Mouse (Mus musculus): ENCODE data around the gene Cdc6. TPM values are rescaled to one million over a fixed set of nuclear protein-coding genes. Genes with fewer than 3 reads are reported as not detected.

Cdc6 gene
- polyA plus RNA-seq, 1 experiment from 2014 or later, result 47.0 TPM

DNA sequence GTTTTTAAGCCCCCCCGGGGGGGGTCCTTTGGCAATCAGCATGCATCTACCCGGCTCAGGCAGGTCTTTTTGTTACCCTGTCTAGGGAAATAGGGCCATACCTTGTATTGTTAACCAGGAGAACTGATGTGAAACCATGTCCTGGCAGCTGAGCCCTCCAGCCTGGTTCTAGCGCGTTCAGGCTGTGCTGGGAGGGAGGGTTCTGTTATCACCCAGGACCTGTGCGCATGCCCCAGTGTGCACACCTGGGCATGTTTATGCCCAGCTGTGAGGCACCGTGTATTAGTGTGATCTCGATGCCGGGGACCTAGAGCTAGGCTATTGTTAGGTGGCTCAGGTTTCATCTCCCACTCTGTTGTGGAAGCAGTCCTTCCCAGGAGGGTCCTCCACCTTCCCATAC is 54.2 kb downstream of the Cdc6 start:
- TF ChIP-seq CTCF (IDR thresholded peaks at IDR 0.05; ENCODE audit: low read depth), result no peak
- DNase-seq, result no peak
- no peak for ATAC-seq (ENCODE audit: insufficient read depth)
- H3K9me3 ChIP-seq (ENCODE audit: low read depth, low read length), result no peaks in the 10 kb centered on the region
- no peaks in the 10 kb centered on the region for H3K27me3 ChIP-seq (ENCODE audit: insufficient read depth, low read length)
- 6% methylated on average over 8 of the region's 8 CpGs for WGBS
- peaks cover 43% of the 10 kb centered on the region for H3K4me1 ChIP-seq (ENCODE audit: insufficient read depth)
- peaks cover 20% of the 10 kb centered on the region for H3K36me3 ChIP-seq (ENCODE audit: insufficient read depth)
- peak overlapping the region; percentile 100 for H3K4me2 ChIP-seq
- peak overlapping the region; percentile 71 for H3K4me3 ChIP-seq (ENCODE audit: low read depth, low read length)
- H3K27ac ChIP-seq (ENCODE audit: low read depth), result no peak overlapping the region
- peak overlapping the region; percentile 72 for H3K9ac ChIP-seq

DNA sequence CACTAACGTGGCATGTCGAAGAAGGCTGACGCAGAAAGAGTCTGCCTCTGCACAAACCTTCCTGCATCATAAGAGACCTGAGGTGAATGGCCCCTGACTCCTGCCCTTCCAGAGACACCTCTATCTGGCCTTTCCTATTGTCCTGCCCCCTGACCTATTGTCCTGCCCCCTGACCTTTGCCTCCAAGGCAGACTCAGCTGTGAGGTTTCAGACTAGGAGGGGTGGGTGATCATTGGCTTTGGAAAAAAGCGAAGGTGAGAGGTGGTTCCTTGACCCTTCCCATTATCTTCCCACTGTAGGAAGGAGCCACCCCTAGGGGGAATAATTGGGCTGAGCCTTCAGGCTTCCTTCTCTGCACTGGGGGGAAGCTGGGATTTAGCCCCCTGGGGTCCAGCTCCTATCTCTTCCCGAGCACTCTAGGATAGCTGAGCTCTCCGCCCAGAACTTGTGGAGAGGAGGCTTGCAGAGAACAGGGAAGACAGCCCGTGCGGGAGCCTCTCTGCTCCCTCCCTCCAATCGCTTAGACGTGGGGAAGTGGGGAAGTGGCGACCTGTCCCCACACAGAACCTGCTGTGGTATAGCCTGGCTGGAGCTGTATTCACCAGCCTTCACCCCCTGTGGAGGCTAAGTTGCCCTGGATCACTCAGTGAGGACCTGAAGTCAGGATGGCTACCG is 55.0 kb downstream of the Cdc6 start:
- Histone ChIP-seq H3K27ac (ENCODE audit: low read depth) (peak overlapping the region; percentile 87), H3K4me3 (ENCODE audit: low read depth, low read length) (peak overlapping the region; percentile 71), H3K27me3 (ENCODE audit: insufficient read depth, low read length) (no peaks in the 10 kb centered on the region), H3K36me3 (ENCODE audit: insufficient read depth) (peaks cover 24% of the 10 kb centered on the region), H3K9me3 (ENCODE audit: low read depth, low read length) (no peaks in the 10 kb centered on the region), H3K4me2 (peak overlapping the region; percentile 100), H3K4me1 (ENCODE audit: insufficient read depth) (peaks cover 48% of the 10 kb centered on the region), H3K9ac (peak overlapping the region; percentile 40; the same call in 1 of the 2 replicates)
- ATAC-seq (ENCODE audit: insufficient read depth) (no peak), DNase-seq (no peak)
- WGBS, result 10% methylated on average over 12 of the region's 12 CpGs
- TF ChIP-seq CTCF (IDR thresholded peaks at IDR 0.05; ENCODE audit: low read depth), result no peak

GRCm38 (mm10) chr11:98963191-98964021 is 55.8 kb downstream of the Cdc6 start:
- Histone ChIP-seq H3K4me1 (ENCODE audit: insufficient read depth) (peaks cover 56% of the 10 kb centered on the region), H3K27me3 (ENCODE audit: insufficient read depth, low read length) (no peaks in the 10 kb centered on the region), H3K9ac (peak overlapping the region; percentile 40), H3K4me3 (ENCODE audit: low read depth, low read length) (peak overlapping the region; percentile 71), H3K9me3 (ENCODE audit: low read depth, low read length) (no peaks in the 10 kb centered on the region), H3K36me3 (ENCODE audit: insufficient read depth) (peaks cover 27% of the 10 kb centered on the region), H3K27ac (ENCODE audit: low read depth) (peak overlapping the region; percentile 87), H3K4me2 (peak overlapping the region; percentile 100)
- DNase-seq, result peak; percentile 98
- ATAC-seq (ENCODE audit: insufficient read depth), result peak; percentile 85
- under 1% methylated on average over 32 of the region's 32 CpGs for WGBS
- peak; percentile 42 for TF ChIP-seq CTCF (IDR thresholded peaks at IDR 0.05; ENCODE audit: low read depth)

GRCm38 (mm10) chr11:98964201-98964615 is 56.6 kb downstream of the Cdc6 start:
- no peaks in the 10 kb centered on the region for H3K27me3 ChIP-seq (ENCODE audit: insufficient read depth, low read length)
- H3K9me3 ChIP-seq (ENCODE audit: low read depth, low read length), result no peaks in the 10 kb centered on the region
- H3K36me3 ChIP-seq (ENCODE audit: insufficient read depth), result peaks cover 32% of the 10 kb centered on the region
- no peak for TF ChIP-seq CTCF (IDR thresholded peaks at IDR 0.05; ENCODE audit: low read depth)
- ATAC-seq (ENCODE audit: insufficient read depth) (peak; percentile 0; the same call in 1 of the 2 replicates), DNase-seq (no peak)
- H3K9ac ChIP-seq, result peak overlapping the region; percentile 27
- 4% methylated on average over 6 of the region's 6 CpGs for WGBS
- peak overlapping the region; percentile 100 for H3K4me2 ChIP-seq
- H3K4me3 ChIP-seq (ENCODE audit: low read depth, low read length), result peak overlapping the region; percentile 71
- H3K27ac ChIP-seq (ENCODE audit: low read depth), result peak overlapping the region; percentile 87
- peaks cover 60% of the 10 kb centered on the region for H3K4me1 ChIP-seq (ENCODE audit: insufficient read depth)

DNA sequence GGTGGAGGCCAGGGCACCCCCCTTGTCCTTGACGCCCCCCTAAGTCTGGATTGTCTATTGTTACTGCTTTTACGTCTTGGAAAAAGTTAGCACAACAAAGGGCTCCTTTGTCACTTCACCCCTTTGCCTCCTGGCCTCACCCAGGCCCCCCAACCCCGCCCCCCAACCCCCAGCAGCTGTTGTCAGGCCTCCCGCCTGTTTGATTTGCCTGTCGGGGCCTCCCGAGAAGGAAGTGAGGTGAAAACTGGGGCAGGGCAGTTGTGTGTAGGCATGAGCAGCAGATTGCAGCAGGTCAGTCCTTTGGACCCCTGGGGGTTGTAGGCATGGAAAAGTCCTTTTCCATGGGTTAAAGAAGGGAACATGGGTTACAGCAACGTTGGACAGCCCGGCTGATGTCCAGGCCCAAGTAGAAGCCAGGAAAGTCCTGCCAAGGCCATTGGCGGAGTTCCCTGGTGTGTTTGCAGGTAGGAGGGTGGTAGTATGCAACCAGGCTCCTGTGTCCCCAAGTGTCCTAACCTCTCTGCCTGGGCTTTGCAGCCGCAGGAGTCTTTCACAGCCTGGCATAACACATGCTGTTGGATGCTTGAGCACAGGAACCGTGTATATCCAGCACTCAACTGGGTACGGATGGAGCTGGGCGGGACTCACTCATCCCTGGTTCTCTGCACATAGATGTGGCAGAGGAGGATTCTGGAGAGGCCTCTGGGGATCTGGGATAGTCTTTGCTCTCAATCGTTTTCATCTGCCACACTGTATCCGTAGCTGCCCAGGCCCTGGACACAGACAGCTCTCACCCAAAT is 57.2 kb downstream of the Cdc6 start:
- TF ChIP-seq CTCF (IDR thresholded peaks at IDR 0.05; ENCODE audit: low read depth), result no peak
- ATAC-seq (ENCODE audit: insufficient read depth) (no peak), DNase-seq (no peak)
- Histone ChIP-seq H3K4me1 (ENCODE audit: insufficient read depth) (peaks cover 62% of the 10 kb centered on the region), H3K4me2 (peak overlapping the region; percentile 100), H3K27ac (ENCODE audit: low read depth) (peak overlapping the region; percentile 87), H3K27me3 (ENCODE audit: insufficient read depth, low read length) (no peaks in the 10 kb centered on the region), H3K9ac (peak overlapping the region; percentile 29), H3K36me3 (ENCODE audit: insufficient read depth) (peaks cover 38% of the 10 kb centered on the region), H3K4me3 (ENCODE audit: low read depth, low read length) (peak overlapping the region; percentile 71), H3K9me3 (ENCODE audit: low read depth, low read length) (no peaks in the 10 kb centered on the region)
- 18% methylated on average over 15 of the region's 15 CpGs for WGBS

DNA sequence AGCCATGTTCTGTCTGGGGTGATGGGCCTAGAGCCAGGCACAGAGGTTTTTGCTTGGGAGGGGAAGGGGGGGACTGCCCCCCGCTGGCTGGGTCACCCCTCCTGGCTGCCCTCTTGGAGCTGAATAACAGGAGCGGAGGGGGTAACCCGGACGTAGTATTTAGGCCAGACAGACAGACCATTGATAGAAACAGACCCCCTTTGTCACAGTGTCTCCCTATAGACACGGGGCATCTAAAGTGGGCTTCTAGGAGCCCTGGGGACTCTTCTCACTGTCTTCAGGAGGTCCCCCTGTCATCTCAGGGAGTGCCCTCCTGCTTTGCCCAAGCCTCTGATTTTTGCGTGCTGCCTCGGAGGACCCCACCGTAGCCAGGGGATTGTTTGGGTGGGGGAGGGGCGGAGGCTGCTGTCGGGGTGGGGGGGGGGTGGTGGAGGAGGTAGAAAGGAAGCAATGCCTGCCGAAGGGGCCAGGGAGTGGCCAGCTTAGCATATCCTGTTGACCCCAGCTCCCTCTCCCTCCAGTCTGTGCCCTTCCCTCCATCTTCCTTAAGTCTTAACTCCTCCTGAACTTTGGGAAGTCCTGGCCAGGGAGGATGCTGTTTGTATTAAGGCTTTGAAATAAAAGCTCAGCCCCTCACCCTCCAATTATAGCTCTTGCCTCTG is 57.9 kb downstream of the Cdc6 start:
- 13% methylated on average over 11 of the region's 11 CpGs for WGBS

More for the DNA sequence above, 57.9 kb downstream of the Cdc6 start:
- peak overlapping the region; percentile 71 for H3K4me3 ChIP-seq (ENCODE audit: low read depth, low read length)
- no peak for TF ChIP-seq CTCF (IDR thresholded peaks at IDR 0.05; ENCODE audit: low read depth)
- H3K4me1 ChIP-seq (ENCODE audit: insufficient read depth), result peaks cover 65% of the 10 kb centered on the region
- H3K9me3 ChIP-seq (ENCODE audit: low read depth, low read length), result no peaks in the 10 kb centered on the region
- peak overlapping the region; percentile 87; the same call in 1 of the 2 replicates for H3K27ac ChIP-seq (ENCODE audit: low read depth)
- DNase-seq, result no peak
- H3K4me2 ChIP-seq, result peak overlapping the region; percentile 100
- H3K9ac ChIP-seq, result peak overlapping the region; percentile 29
- H3K36me3 ChIP-seq (ENCODE audit: insufficient read depth), result peaks cover 46% of the 10 kb centered on the region
- ATAC-seq (ENCODE audit: insufficient read depth), result no peak
- H3K27me3 ChIP-seq (ENCODE audit: insufficient read depth, low read length), result no peaks in the 10 kb centered on the region

Measured in lung, embryonic 14.5 days (tissue).